Mouse (Mus musculus) kidney, postnatal 0 days (tissue): ENCODE measurements around the gene Umad1. TPM values are rescaled to one million over a fixed set of nuclear protein-coding genes. Genes with fewer than 3 reads are reported as not detected.

Source experiments
- ATAC-seq: fragments of 200-750 bp; cut with Nextera tagmentation; replicated peaks from 2 replicates; pipeline ENCODE4 v1.8.0; 2017; ENCODE audit warnings: low read depth, moderate number of reproducible peaks, moderate TSS enrichment, moderate library complexity; ENCODE audit not compliant: low FRiP score
- DNase-seq: peaks from one replicate; pipeline ENCODE4 v3.0.0-alpha.2; 2016; ENCODE audit warnings: low spot score
- H3K27ac ChIP-seq: fragments of 300-500 bp; sonication (generic); 2 replicates; pipeline ENCODE4 v1.5.1; 2014; ENCODE audit warnings: mild to moderate bottlenecking
- H3K27me3 ChIP-seq: fragments of 300-500 bp; sonication (generic); 2 replicates; pipeline ENCODE4 v1.6.1; 2014; ENCODE audit warnings: low read length, mixed read lengths; ENCODE audit not compliant: insufficient read depth
- H3K36me3 ChIP-seq: fragments of 300-500 bp; sonication (generic); 2 replicates; pipeline ENCODE4 v1.6.1; 2014; ENCODE audit warnings: low read length, mixed read lengths; ENCODE audit not compliant: insufficient read depth
- H3K4me1 ChIP-seq: fragments of 300-500 bp; sonication (generic); replicated peaks from 2 replicates; pipeline ENCODE4 v1.6.1; 2014; ENCODE audit warnings: antibody characterized with exemption, low read length, mixed read lengths; ENCODE audit not compliant: insufficient read depth
- H3K4me2 ChIP-seq: fragments of 300-500 bp; sonication (generic); 2 replicates; pipeline ENCODE4 v1.6.1; 2014; ENCODE audit warnings: mild to moderate bottlenecking, low read length, moderate library complexity, mixed read lengths
- H3K4me3 ChIP-seq: fragments of 300-500 bp; sonication (generic); replicated peaks from 2 replicates; pipeline ENCODE4 v1.5.1; 2014; ENCODE audit warnings: low read depth, low read length
- H3K9ac ChIP-seq: fragments of 300-500 bp; sonication (generic); 2 replicates; pipeline ENCODE4 v1.6.1; 2014; ENCODE audit warnings: low read depth, low read length
- H3K9me3 ChIP-seq: fragments of 300-500 bp; sonication (generic); replicated peaks from 2 replicates; pipeline ENCODE4 v1.6.1; 2016; ENCODE audit warnings: low read length, inconsistent platforms, mixed read lengths
- CTCF ChIP-seq: IDR thresholded peaks from 2 replicates; pipeline ENCODE4 v1.5.1; 2016; ENCODE audit warnings: antibody characterized with exemption, low read depth, mild to moderate bottlenecking, moderate library complexity
- WGBS: fragments of 180-500 bp; shearing (Covaris S2); extraction: QIAGEN DNeasy Blood & Tissue Kit; methylation state at CpG from one replicate; pipeline ENCODE4 v1.1.7; 2014; 5-methylcytosine and 5-hydroxymethylcytosine counted together
- polyA plus RNA-seq: library from polyadenylated mRNA; unstranded; fragments of >200 nt; fragmentation: Nextera tagmentation; extraction: Ambion mirVana; gene quantifications from 2 replicates; pipeline ENCODE4 v1.2.1, GENCODE M21; 2015

Umad1 gene
- polyA plus RNA-seq, 1 experiment from 2014 or later: 28.4 TPM

- H3K4me1 ChIP-seq: no peaks in the 10 kb centered on the region
- no peak for TF ChIP-seq CTCF
Measured at GRCm38 (mm10) chr6:8389307-8389706, 130.2 kb downstream of the Umad1 start.

GRCm38 (mm10) chr6:8390296-8390695, 131.2 kb downstream of the Umad1 start:
- Histone ChIP-seq H3K36me3 (no peaks in the 10 kb centered on the region), H3K4me1 (no peaks in the 10 kb centered on the region), H3K9me3 (no peaks in the 10 kb centered on the region), H3K9ac (no peak overlapping the region), H3K27ac (no peak overlapping the region), H3K4me3 (no peak overlapping the region), H3K4me2 (no peak overlapping the region), H3K27me3 (no peaks in the 10 kb centered on the region)
- TF ChIP-seq CTCF: no peak
- WGBS: 84% methylated on average over 6 of the region's 6 CpGs
- no peak for ATAC-seq
- DNase-seq: no peak

More at GRCm38 (mm10) chr6:8389307-8389706, 130.2 kb downstream of the Umad1 start:
- Histone ChIP-seq H3K27me3 (no peaks in the 10 kb centered on the region), H3K4me2 (no peak overlapping the region), H3K4me3 (no peak overlapping the region), H3K36me3 (no peaks in the 10 kb centered on the region), H3K27ac (no peak overlapping the region), H3K9ac (no peak overlapping the region), H3K9me3 (no peaks in the 10 kb centered on the region)
- DNase-seq (no peak), ATAC-seq (no peak)
- WGBS: 98% methylated on average over 2 of the region's 2 CpGs

DNA sequence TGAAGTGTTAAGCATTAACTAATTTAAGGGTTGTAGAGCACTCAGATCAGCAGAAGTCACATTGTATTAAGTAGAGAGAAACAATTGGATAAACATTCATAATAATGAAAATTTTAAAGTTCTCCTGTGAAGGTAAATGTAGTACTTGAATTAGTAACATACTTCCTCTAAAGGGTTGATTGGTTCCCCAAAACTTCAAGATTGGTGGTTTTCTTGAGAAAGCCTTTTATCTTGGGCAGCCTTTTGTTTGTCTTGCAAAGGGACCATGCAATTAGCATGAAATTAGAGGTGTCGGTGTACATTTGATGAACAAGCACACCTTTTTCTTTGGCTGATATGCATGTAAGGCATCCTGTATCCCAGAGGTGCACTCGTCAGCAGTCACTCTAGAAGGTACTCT, 131.8 kb downstream of the Umad1 start:
- 88% methylated on average over 2 of the region's 2 CpGs for WGBS
- Histone ChIP-seq H3K9ac (no peak overlapping the region), H3K36me3 (no peaks in the 10 kb centered on the region), H3K27ac (no peak overlapping the region), H3K4me1 (no peaks in the 10 kb centered on the region), H3K4me2 (no peak overlapping the region), H3K9me3 (no peaks in the 10 kb centered on the region), H3K4me3 (no peak overlapping the region), H3K27me3 (no peaks in the 10 kb centered on the region)
- no peak for DNase-seq
- TF ChIP-seq CTCF: no peak
- ATAC-seq: no peak

GRCm38 (mm10) chr6:8393029-8393428, 133.9 kb downstream of the Umad1 start:
- no peak overlapping the region for H3K9ac ChIP-seq
- DNase-seq (no peak), ATAC-seq (no peak)
- H3K27ac ChIP-seq: no peak overlapping the region
- TF ChIP-seq CTCF: no peak
- WGBS: 76% methylated on average over 4 of the region's 4 CpGs
- no peak overlapping the region for H3K4me2 ChIP-seq
- no peak overlapping the region for H3K4me3 ChIP-seq
- no peaks in the 10 kb centered on the region for H3K4me1 ChIP-seq
- H3K36me3 ChIP-seq: no peaks in the 10 kb centered on the region
- H3K9me3 ChIP-seq: no peaks in the 10 kb centered on the region
- H3K27me3 ChIP-seq: no peaks in the 10 kb centered on the region

GRCm38 (mm10) chr6:8394044-8394443, 135.0 kb downstream of the Umad1 start:
- DNase-seq (no peak), ATAC-seq (no peak)
- Histone ChIP-seq H3K27ac (no peak overlapping the region), H3K27me3 (no peaks in the 10 kb centered on the region), H3K4me3 (no peak overlapping the region), H3K4me2 (no peak overlapping the region), H3K36me3 (no peaks in the 10 kb centered on the region), H3K9ac (no peak overlapping the region), H3K4me1 (no peaks in the 10 kb centered on the region), H3K9me3 (no peaks in the 10 kb centered on the region)
- TF ChIP-seq CTCF: no peak

- no peak for DNase-seq
- ATAC-seq: no peak
- H3K27ac ChIP-seq: no peak overlapping the region
- H3K36me3 ChIP-seq: no peaks in the 10 kb centered on the region
- H3K9ac ChIP-seq: no peak overlapping the region
- no peak overlapping the region for H3K4me2 ChIP-seq
- H3K9me3 ChIP-seq: no peaks in the 10 kb centered on the region
- no peak for TF ChIP-seq CTCF
- no peaks in the 10 kb centered on the region for H3K4me1 ChIP-seq
- no peaks in the 10 kb centered on the region for H3K27me3 ChIP-seq
- WGBS: 36% methylated on average over 4 of the region's 4 CpGs
- no peak overlapping the region for H3K4me3 ChIP-seq
Measured at GRCm38 (mm10) chr6:8395061-8395460, 136.0 kb downstream of the Umad1 start.

DNA sequence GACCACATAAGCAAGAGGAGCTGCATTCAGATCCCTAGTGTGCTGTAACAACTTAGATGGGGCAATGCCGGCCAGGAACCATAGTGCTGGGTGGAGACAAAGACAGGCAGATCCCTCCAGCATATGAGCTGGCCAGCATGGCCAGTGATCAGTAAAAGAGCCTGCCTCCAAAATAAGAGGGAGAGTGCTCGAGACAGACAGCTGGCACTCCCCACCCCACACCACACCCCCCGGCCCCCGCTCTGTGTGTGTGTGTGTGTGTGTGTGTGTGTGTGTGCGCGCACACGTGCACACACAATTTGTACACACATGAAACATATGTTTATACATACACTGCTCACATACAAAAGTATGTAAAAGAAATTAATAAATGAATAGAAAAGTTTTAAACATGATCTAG, 138.2 kb downstream of the Umad1 start:
- TF ChIP-seq CTCF: no peak
- Histone ChIP-seq H3K9me3 (no peaks in the 10 kb centered on the region), H3K4me1 (no peaks in the 10 kb centered on the region), H3K4me3 (no peak overlapping the region), H3K36me3 (no peaks in the 10 kb centered on the region), H3K4me2 (no peak overlapping the region), H3K9ac (no peak overlapping the region), H3K27me3 (no peaks in the 10 kb centered on the region), H3K27ac (no peak overlapping the region)
- no peak for DNase-seq
- ATAC-seq: no peak
- 87% methylated on average over 7 of the region's 7 CpGs for WGBS
